Mouse (Mus musculus): ENCODE results near the gene Tbc1d25.
A peak's percentile ranks its signal among the peaks of the same experiment; 100 is the strongest.

Tbc1d25 gene

DNA sequence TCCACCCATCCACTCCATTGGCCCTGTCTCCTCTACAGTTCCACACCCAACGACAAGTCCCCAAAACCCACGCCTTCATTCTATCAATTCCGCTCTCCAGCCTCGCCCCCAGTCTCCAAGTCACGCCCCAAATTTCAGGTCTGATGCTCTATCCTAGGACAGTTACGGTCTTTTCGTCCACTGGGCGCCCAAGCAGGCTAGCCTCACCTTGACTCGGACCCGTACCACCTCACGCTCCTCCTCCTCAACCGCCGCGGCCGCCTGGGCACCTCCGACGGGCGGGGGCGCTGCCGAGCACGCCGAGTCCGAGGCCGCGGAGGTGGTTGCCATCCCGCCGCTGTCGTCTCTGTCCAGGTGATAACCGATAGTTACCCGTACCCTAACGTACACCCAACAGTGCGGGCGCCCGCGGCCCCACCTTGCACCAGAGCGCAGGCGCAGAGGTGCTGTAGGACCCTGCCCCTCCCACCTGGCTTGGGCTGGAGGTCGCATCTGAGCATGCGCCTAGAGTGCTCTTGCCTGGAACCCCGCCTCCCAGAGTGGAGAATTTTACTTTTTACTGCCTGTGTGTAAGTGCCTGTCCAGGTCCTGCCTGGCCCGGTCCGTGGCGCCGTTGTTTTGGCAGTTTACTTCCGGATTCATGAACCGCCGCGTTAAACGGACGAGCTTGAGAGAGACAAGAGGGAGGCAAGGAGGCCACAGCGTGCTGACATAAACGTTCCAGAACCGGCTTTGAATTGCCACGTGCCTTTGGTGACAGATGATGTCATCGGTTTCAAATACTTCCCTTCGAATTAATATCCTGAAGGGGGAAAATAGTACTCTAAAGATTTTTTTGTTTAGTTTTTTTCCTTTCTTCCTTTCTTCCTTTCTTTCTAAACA, at the start of gene Tbc1d25:
TSS of gene Tbc1d25 (minus strand) at position 678 of the 882 bp plus-strand sequence.
- peak; percentile 91 for DNase-seq (ENCODE audit: inconsistent ontology term)

DNA sequence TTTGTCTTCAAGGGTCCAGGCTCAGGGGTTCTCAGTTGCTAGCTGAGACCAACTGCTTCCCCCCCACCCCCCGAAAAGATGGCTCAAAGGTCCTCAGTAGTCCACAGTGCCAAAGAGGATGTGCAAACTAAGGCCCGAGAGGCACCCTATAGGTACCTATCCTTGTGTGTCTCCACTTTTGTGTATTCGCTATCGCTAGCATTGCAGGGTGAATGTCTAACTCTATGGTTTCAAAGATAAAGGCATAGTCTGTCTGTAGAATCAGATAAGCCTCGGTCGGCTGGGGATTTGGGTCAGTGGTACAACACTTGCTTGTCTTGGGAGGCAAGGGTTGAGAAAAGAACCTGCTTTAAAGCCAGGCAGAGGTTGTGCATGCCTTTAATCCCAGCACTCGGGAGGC, 47.5 kb upstream of the Tbc1d25 start:
- no peak for DNase-seq (ENCODE audit: inconsistent ontology term)

DNA sequence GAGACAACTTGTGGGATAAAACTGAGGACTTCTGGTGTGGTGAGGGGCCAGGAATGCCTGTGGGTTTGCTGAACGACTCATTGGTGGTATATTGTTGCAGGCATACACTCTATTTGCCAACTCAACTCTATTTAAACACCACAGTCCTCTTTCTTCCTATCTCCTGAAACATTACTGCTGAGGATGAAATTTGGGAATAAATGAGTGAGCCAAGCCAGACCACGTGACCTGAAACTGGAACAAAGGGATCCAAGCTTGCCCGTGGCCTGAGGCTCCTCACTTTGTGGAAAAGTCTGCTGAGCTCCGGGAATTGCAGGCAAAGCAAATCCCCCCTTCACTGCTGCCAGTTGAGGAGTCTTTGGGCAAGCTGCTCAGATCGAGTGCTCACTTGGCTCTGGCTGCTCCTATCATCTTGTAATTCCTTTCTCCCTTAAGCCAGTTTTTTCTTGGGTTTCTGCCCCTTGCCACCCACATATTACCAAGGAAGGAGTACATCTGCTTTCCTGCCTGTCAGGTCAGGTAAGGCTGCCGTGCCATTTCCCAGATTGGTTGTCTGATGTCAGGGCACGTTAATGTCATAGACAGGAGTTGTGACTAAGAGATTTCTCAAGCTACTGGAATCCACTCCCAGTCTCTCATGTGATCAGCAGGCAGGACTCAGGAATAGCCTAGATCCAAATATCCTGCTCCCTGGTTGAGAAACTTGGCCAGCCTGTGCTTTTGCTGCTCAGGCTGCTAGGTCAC, 46.9 kb upstream of the Tbc1d25 start:
- peak; percentile 81 for DNase-seq (ENCODE audit: inconsistent ontology term)

DNA sequence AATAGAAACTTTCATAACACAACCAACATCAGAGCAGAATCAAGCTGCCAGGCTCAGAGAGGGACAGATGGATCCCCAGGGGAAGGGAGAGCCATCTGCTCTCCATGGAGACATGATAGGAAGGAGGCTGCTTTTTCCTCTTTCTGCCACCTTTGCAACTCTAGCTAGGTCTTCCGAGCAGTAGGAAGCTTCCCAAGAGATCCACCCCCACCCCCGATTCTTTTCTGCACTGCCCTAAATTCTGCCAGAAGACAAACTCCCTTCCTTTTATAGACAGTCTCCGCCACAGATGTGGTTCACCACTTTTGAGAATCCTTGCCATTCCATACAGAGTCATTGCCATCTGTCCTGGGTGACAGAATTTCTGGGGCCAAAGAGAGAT, 46.3 kb upstream of the Tbc1d25 start:
- no peak for DNase-seq (ENCODE audit: inconsistent ontology term)

DNA sequence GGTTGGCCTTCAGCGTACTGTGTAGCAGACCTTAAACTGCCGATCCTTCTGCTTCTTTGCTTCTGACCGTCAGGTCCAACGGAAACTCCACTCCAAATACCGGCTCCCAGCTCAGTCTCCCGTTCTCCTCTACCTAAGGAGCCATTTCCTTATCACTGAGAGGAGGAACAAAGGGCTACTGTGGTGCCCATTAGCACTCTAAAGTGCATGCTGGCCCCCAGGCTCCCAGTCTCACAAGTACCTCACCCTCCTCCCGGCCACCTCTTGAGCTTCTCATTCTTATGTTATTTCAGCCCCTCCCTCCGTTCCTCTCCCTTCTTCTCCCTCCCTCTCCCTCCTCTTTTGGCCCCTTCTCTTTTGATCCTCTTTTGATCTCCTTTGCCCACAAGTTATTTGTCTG, 43.7 kb upstream of the Tbc1d25 start:
- DNase-seq (ENCODE audit: inconsistent ontology term): no peak

DNA sequence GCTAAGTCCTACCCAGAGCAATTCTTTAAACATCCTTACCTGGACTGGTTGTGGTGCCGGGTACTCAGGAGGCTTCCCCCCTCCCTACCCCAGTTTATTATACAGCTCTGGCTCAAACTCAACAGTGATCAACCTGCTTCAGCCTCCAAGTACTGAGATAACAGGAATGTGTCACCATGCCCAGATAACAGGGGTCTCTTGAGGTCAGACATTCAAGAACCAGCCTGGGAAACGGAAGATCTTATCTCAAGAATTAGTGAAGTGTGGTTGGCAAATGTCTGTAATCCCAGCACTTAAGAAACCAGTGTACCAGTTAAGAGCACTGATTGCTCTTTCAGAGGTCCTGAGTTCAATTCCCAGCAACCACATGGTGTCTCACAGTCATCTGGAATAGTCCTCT, 42.1 kb upstream of the Tbc1d25 start:
- no peak for DNase-seq (ENCODE audit: inconsistent ontology term)

DNA sequence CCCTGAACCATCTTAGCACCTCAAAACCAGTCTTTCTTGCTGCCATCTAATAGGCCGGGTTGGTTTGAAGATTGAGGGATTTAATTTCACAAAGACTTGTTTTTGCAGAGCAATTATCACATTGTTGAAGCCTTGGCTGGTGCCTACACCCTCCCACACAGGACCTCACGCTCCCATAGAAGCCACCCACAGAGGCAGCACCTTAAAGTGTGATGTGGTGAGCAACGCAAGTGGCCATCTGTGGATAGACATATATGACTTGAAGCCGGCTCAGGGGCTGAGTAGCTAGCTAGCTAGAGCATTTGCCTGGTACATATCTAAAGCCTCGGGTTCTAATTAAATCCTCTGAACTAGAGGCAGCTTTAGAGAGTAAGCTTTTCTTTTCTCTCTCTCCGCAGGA, 41.4 kb upstream of the Tbc1d25 start:
- DNase-seq (ENCODE audit: inconsistent ontology term): no peak

DNA sequence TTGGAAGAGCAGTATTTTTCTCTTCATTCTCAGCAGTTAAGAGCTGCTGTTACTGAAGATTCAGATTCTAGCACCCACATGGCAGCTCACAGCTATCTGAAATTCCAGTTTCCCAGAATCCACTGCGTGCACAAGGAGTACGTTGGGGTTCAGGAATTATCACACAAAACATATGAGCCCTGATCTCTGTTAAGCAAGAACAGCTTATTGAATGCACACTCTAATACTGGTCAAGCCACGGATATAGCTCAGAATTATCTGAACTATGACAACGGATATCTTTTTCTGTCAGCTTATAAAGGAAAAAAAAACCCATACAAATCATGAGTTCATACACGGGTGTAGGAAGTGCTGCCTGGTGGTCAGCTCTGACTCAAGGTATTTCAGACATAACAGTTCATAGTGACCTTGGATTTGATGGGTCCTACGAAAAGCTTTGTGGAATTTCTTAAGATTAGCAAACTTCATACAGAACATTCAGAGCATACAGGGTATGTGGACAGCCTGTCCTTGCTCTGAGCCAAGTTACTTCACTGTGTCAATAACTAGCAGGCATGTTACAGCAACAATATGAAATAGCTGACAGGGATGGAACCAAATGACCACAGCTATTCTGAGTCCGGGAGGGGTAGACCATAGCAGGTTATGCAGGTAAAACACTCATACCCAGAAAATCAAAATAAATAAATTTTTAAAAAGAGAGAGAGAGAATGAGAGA, 35.7 kb upstream of the Tbc1d25 start:
- no peak for DNase-seq (ENCODE audit: inconsistent ontology term)

DNA sequence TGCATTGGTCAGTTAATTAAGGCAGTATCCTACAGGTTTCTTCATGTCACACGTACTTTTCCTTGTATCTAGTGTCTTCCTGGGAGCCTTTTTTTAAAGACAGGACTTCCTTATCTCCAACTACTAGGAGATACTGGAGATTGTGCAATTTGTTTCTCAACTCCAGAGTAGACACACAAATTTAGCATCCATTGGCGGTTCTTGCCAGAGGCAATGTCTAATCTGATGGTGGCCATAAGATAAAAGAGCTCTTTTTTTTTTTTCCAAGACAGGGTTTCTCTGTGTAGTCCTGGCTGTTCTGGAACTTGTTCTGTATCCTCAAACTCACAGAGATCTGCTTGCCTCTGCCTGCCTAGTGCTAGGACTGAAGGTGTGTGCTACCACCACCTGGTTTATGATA, 33.7 kb upstream of the Tbc1d25 start:
- DNase-seq (ENCODE audit: inconsistent ontology term): no peak

DNA sequence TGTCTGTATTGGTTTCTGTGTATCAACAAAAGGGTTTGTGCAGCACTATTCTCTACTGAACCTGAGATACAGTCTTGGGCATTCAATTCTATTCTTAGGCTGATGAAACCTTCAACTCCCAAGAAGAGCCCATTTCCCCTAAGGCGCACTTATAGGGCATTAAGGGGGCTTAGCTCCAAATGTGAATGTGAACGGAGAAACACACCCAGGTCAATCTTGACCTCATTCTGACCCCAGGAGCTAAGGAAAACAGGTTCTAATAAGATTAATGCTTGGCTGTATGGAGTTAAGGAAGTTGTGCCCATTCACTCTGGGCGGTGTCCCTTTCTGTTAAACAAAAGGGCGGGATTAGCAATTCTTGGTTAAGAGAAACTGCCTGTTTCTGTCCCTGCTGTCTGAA, 31.2 kb upstream of the Tbc1d25 start:
- no peak for DNase-seq (ENCODE audit: inconsistent ontology term)

DNA sequence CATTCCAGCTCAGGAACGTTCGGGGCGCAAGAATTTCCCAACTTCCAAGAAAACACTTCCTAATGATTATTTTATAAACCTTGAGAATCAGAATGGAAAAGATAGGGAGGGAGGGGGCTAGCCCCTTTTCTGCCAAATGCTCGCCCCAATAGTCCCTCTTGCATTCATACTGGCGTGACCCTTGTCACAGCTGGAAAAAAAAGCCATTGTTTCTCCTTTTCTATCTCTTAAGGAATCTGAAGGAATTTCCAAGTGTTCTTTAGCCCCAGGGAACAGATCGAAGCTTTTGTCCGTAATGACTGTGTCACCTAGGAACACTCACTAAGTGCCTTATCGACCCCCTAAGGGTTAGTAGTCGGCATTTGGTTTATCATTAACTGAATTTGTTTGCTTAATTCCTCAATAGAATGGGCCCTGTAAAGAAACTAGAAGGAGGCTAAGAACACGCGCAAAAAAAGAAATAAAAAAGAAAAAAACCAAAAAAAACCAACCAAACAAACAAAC, 30.8 kb upstream of the Tbc1d25 start:
- no peak for DNase-seq (ENCODE audit: inconsistent ontology term)

DNA sequence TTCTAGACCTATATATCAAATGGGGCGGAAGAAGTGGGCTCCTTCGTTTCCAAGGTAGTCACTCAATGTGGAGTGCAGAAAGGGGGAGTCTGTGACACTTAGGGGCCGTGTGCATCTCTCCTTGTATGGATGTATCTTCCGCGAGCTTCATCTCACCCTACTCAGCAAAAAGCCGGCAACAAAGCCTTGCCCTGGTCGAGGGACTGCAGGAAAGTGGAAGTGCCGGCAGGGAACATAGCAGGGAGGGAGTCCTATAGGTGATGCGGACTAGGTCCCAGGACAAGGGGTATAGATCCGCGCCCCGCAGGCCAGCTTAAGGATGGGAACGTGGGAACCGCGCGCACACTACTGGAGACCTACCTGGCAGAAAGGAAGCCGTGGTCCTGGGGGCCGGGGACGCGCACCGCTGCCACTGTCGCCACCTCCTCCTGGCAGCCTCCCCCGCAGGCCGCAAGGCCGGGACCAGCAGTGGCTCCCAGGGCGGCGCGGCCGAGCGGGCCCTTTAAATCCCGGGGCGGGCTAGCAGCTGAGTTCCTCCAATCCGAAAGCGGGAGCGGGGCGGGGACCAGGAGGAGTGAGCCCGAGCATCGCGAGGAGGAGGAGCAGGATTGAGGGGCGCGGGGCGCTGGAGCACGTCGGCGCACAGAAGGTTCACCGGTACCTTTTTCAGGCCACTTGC, 30.2 kb upstream of the Tbc1d25 start, which contains the start of gene Porcn:
TSS of gene Porcn (minus strand) at position 511 of the 679 bp plus-strand sequence.
- DNase-seq (ENCODE audit: inconsistent ontology term): peak; percentile 92

DNA sequence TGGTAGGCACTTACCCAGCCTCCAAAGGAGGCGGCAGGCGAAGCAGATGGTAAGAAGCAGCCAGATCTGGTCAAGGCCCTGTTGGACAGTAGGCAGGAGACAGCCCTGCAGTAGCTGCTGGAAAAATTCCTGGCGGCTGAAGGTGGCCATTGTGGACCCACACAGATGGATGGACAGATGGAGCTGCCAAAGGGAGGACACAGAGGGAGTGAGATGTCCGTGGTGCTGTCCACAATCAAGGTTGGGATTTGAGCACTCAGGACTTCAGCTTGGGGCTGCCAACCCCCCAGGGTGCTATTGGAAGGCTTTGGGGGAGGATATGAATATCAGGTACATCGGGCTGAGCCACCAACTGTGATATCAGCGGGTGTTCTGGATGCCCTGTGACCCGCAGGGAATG, 29.6 kb upstream of the Tbc1d25 start:
- no peak for DNase-seq (ENCODE audit: inconsistent ontology term)

DNA sequence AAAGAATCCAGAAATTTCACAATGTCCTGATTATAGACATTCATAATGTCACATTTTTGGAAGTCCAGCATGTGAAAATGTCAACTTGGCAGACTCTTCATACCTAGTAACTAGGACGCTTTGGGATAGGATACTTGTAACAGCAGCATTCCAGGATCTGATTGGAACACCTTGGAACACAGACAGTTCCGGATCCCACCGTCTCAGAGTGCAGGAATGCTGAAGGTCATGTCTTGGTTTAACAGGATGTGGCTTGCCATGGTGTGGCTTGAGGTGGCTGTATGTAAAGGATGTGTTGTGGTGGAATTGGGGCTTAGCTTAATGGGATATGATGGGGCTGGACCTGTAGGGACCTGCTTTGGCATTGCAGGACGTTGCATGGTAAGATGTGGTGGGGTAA, 29.1 kb upstream of the Tbc1d25 start:
- no peak for DNase-seq (ENCODE audit: inconsistent ontology term)

DNA sequence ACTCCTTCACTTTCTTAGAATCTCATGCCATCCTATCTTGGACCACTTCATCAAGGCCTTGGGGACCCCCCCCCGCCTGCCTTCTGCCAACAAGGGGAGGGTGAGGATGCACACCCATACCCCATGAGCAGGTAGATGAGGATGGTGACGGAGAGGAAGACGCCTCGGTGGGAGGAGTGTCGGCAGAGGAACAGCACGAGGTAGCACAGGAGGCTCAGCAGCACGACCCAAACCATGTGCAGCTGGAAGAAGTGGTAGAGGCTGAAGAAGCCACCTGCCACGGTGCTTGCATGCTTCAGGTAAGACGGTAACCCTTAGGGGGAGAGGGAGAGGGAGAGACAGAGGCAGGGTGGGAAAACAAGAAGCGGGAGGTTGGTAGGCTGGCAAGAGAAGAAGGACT, 28.1 kb upstream of the Tbc1d25 start:
- DNase-seq (ENCODE audit: inconsistent ontology term): no peak

DNA sequence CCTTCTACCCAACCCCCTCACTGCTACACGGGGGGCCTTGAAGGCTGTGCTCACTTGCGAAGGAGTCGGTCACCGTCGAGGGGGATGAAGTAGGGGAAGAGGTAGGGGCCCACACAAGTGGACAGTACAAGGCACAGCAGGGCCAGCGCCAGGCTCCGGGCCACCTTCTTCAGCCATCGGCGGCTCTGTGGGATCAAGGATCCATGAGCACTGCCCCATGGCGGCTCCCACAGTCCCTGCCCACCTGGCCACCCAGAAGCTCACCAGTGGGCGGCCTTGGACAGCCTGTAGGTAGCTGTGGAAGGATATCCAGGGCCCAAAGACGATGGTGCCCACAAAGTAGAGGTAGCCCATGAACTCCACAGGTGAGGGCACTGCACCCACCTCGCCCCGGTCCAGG, 27.1 kb upstream of the Tbc1d25 start:
- DNase-seq (ENCODE audit: inconsistent ontology term): no peak

DNA sequence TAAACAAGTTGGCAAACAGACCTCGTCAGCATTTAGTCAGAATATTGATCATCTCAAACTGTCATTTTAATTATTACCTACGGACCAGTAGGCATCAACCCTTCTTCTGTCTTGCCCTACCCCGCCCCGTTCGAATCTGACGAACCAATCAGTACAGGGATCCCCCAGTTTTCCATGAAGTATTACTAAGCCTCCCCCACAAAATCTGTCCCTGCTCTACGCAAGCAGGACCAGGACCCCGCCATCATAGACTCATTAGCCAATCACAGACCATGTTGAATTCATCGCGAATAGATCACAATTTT, 17.4 kb upstream of the Tbc1d25 start, which contains the start of gene Ebp:
TSS of gene Ebp (minus strand) at position 94 of the 305 bp plus-strand sequence.
- no peak for DNase-seq (ENCODE audit: inconsistent ontology term)

DNA sequence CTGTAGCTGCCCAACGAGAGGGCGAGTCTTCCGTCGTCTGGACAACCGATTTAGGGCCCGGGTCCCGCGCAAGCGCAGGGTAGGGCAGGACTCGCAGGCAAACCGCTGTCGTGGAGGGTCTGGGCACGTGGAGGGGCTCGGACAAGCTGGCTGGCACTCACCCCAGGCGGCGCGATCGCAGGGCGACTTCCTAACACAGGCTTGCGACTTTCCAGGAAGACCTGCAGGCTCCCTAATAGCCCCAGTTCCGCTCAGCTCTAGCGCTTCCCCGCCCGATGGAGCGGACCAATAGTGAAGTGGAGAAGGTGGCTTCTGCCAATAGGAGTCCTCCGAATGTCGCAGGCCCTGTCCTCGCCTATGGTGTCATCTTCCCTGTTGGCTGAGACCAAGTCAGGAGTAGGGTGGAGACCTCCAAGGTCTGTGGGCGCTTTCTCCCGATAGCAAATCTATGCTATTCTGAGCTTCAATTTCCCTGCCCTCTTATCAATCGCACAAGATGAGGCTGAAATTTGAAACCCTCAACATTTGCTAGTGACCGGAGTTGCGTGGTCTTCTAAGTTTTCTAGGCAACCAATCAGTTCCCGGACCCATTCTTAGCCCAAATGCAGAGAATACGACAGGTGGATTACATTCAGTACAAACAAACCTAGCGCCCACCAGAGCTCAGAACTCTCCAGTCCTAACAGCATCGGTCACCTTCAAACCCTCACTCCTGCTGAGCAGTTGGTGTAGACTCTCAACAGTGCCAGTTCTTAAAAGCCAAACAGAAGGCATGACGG, 16.8 kb upstream of the Tbc1d25 start:
- DNase-seq (ENCODE audit: inconsistent ontology term): peak; percentile 87

DNA sequence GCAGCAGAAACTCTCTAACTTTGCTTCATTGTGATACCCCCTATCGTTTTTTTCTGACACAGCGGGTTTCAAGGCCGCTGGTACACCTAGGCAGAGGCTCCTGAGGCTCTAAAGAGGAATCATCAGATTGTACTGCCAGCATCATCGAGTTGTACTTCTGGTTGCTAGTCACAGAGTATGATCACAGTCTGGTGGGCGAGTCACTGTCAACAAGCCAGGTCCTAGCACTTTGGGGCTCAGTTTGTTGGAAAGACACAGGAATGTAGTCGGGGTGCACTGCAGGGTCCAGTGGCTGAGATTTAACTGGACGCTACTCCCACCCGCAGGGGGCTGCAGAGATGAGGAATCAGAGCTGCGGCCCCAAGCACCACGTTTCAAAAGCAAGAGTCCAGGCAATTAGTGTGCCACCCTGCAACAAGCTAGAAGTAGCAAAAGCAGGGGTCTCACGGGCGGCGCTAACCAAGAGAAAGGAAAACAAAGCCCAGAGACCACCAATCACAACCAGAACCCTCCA, 16.2 kb upstream of the Tbc1d25 start:
- no peak for DNase-seq (ENCODE audit: inconsistent ontology term)

DNA sequence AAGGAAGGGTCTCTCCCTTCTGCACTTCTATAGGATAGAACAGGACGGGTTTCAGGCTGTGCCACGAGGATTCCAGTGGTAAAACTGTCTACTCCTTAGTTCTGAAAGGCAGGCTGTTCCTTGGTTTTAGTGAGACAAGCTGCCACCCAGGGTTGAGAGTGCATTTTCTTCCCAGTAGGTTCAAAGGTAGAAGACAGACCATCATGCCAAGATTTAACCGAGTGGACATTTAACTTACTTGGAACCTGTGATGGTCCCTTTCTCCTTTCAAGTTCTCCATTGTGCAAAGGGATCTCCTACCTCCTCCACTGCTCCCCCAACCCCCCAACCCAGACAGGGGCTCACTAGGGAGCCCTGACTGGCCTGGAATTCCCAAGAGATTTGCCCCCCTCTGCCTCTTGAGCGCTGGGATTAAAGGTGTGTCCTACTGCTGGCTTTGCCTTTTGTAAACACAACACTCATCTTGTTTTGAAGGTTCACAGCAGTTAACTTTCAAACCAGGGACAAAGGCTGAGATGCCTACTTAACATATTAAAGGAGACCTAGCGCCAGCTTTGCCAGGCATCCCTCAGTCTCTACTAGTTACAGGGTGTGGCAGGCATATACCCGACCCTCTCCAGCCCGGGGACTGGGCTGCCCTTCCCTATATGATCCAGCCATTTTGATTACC, 7.0 kb upstream of the Tbc1d25 start:
- no peak for DNase-seq (ENCODE audit: inconsistent ontology term)

Measured in Muller cell, postnatal 12 days (primary cell).